Mouse (Mus musculus): ENCODE measurements around the gene Cnot11. TPM values are rescaled to one million over a fixed set of nuclear protein-coding genes. Genes with fewer than 3 reads are reported as not detected.
"Not testable (repeated sequence)": the region's sequence is repeated elsewhere in the genome, so short reads cannot be mapped to it uniquely, and the experiment has no call there.

Cnot11 gene
- total RNA-seq, 2 experiments from 2014 or later: 24.4 to 24.6 TPM

- intact Hi-C loops (cut with DNase I): no loop called here
- DNase-seq (ENCODE audit: low spot score in 2 of 2): no peak
These were observed 39.1 kb downstream of the Cnot11 start for GRCm38 (mm10) chr1:39573890-39574289.

DNA sequence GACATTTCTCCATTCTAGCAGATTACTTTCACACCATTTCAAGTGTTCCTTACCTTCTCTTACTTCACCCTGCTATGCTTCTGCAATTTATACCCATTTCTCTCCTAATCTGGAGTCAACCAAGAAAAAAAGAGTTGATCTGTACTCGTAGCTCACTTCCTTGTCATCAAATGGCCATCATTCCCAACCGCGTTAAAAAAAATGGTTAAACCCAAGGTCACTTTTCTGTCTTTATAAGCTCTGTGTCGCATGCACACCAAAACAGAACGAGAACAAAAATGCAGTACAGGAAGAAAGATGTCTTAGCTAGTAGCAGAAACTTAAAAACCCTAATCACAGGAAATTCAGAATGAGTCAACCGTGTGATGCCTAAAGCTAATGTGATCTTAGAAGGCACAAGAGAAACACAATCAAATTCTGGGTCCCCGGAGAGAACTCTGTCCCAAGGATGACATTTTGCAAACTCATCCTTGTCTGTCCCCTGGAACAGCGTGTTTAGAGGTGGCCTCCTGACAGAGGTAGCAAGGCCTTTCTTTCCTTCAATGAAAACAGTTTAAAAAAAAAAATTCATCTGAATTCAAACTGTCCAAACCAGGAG is 41.1 kb downstream of the Cnot11 start:
- intact Hi-C loops (cut with DNase I): loop anchor here (2.0 kb wide), 1 partner anchor 75 kb away; the partner anchor contains the start of gene Creg2
- DNase-seq (ENCODE audit: low spot score in 2 of 2): peak in 1 of 2 experiments; percentile 14

DNA sequence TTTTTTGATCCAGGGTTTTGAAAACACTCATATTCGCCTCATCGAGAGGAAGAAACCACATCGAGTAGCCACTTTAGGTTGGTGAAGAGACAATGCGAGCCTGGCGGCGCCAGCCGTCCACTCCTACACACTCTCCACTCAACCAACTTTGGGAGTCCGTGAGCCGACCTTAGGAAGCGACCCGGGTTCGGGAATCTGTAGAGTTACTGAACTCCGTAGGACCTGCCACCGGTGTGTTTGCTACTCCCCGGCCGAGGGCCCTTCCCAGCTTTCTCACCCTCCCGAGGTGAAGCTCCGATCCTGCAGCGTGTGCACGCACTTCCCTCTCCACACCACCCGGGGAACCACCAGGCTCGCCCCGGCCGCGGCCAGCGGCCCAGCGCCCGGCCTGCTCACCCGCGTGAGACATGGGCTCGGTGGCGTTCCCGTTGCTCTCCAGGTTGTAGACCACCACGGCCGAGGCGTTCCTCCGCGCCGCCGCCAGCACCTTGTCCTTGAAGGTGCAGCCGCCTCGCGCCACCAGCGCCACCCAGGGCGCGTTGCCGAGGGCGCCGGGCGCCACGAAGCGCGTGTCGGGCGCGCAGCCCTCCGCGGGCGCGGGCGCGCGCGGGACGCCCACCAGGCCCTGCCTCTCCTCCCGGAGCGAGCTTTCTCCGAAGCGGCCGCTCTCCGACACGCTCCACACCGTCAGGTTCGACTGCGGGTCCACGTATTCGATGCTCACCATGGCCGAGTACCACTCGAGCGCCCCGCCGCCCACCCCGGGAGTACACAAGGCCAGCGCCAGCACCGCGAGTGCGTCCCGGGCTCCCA is 41.8 kb downstream of the Cnot11 start:
- peak in 1 of 2 experiments; percentile 67 for DNase-seq (ENCODE audit: low spot score in 2 of 2)
- intact Hi-C loops (cut with DNase I): loop anchor here (2.0 kb wide), 1 partner anchor 74 kb away; the partner anchor contains the start of gene Creg2

DNA sequence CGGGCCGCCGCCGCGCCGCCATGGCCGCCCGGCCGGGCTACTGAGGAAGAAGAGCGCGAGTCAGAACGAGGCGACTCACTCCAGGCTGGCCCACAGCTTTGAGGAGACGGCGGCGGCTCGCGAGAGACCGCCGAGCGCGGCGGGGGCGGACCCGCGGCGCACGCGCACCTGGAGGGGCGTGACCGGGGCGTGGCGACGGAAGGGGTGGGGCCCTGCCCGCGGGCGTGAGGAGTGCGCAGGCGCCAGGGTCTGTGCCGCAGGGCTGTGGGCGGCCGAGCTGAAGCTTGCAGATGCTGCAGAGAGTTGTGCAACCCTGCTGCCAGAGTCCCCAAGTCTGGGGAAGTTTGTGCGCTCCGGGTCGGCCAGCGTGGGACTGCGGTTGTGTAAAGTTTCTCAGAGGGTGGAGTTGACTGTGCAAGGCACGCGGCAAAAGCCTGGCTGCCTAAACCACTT is 42.5 kb downstream of the Cnot11 start, which contains the start of gene Rnf149:
Gene Rnf149, minus strand, starts transcription at position 153 of the 453 bp plus-strand sequence.
- peak; percentile 96 to 98 for DNase-seq (ENCODE audit: low spot score in 2 of 2)
- intact Hi-C loops (cut with DNase I): loop anchor here (2.0 kb wide), 1 partner anchor 74 kb away; the partner anchor contains the start of gene Creg2

GRCm38 (mm10) chr1:39578446-39578845 is 43.7 kb downstream of the Cnot11 start:
- intact Hi-C loops (cut with DNase I): no loop called here
- no peak for DNase-seq (ENCODE audit: low spot score in 2 of 2)

- intact Hi-C loops (cut with DNase I): no loop called here
- no peak for DNase-seq (ENCODE audit: low spot score in 2 of 2)
These were observed 44.3 kb downstream of the Cnot11 start for GRCm38 (mm10) chr1:39579139-39579538.

- no peak for DNase-seq (ENCODE audit: low spot score in 2 of 2)
- intact Hi-C loops (cut with DNase I): no loop called here
These were observed 46.4 kb downstream of the Cnot11 start for GRCm38 (mm10) chr1:39581215-39581614.

- intact Hi-C loops (cut with DNase I): no loop called here
These were observed 48.4 kb downstream of the Cnot11 start for GRCm38 (mm10) chr1:39583173-39583572.

GRCm38 (mm10) chr1:39585416-39585815 is 50.6 kb downstream of the Cnot11 start:
- no peak for DNase-seq (ENCODE audit: low spot score in 2 of 2)
- intact Hi-C loops (cut with DNase I): no loop called here

More at GRCm38 (mm10) chr1:39583173-39583572, 48.4 kb downstream of the Cnot11 start:
- DNase-seq (ENCODE audit: low spot score in 2 of 2): no peak

DNA sequence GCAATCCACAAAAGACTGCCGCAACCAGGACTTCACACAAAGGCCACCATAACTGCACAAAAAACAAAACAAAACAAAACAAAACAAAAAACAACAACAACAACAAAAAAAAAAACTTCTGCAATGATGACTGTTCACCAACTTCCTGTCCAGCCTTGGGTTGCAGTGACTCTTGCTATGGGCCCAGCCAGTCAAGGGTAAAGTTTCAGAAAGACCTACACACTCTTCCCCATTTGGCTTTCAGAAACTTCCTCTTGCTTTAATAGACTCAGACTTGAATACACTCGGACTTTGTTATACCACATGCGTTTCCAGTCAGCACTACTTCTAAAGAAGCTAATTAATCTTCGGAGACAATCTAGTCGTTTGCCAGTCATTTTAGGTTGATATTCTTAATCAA is 55.4 kb downstream of the Cnot11 start:
- no peak for DNase-seq (ENCODE audit: low spot score in 2 of 2)
- intact Hi-C loops (cut with DNase I): no loop called here

- intact Hi-C loops (cut with DNase I); DNase-seq (ENCODE audit: low spot score in 2 of 2): not testable (repeated sequence)
These were observed 56.8 kb downstream of the Cnot11 start for GRCm38 (mm10) chr1:39591557-39591956.

DNA sequence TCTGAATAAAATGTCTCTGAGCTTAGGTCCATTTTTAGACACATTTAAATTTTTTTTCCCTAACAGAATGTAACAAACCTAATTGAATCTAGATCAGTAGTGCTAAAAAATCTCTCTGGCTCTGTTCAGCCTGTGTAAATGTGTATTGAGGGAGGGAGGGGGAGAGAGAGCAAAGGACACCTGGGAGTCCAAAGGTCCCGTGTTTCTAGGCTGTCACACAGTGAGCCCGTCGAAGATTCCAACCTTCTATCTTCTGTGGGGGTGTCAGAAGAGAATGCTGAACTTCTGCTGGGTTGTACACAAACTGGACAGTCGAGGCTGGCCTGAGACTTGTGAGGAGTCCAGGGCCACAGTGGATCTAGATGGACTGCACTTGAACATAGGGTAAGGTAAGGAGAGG is 57.3 kb downstream of the Cnot11 start:
- DNase-seq (ENCODE audit: low spot score in 2 of 2): no peak
- intact Hi-C loops (cut with DNase I): no loop called here

- DNase-seq (ENCODE audit: low spot score in 2 of 2): no peak
- intact Hi-C loops (cut with DNase I): no loop called here
These were observed 59.0 kb downstream of the Cnot11 start for GRCm38 (mm10) chr1:39593836-39594235.

Other genes with a start within 250 kb of the Cnot11 start
- gene Rpl31, start 167.2 kb upstream of the Cnot11 start, total RNA-seq (2021): 100 to 1,000 TPM; 449 to 504 TPM
- gene Tbc1d8, start 56.2 kb upstream of the Cnot11 start, total RNA-seq (2021): 10 to 100 TPM; 14.2 to 23.3 TPM
- 10 to 100 TPM; 28.3 to 28.5 TPM for gene Rnf149, start 42.4 kb downstream of the Cnot11 start, total RNA-seq (2021)
- 10 to 100 TPM; 75.2 to 82.4 TPM for gene Creg2, start 116.5 kb downstream of the Cnot11 start, total RNA-seq (2021)
- under 1 TPM in 1 of 2 experiments, not detected in 1; 0.16 TPM for gene Rfx8, start 186.0 kb downstream of the Cnot11 start, total RNA-seq (2021)